Mouse (Mus musculus) CD8-positive naive resting alpha-beta T cell, adult 2 months (primary cell): ENCODE data around the gene Olfr1112.
"Not testable (repeated sequence)": the region's sequence is repeated elsewhere in the genome, so short reads cannot be mapped to it uniquely, and the experiment has no call there.

Experiments
- DNase-seq, 2 experiments: peaks; one replicate each; pipeline ENCODE4 v3.0.0; 2022; ENCODE audit warnings: low read depth in 2 of 2, low spot score in 2 of 2

Gene Olfr1112

DNA sequence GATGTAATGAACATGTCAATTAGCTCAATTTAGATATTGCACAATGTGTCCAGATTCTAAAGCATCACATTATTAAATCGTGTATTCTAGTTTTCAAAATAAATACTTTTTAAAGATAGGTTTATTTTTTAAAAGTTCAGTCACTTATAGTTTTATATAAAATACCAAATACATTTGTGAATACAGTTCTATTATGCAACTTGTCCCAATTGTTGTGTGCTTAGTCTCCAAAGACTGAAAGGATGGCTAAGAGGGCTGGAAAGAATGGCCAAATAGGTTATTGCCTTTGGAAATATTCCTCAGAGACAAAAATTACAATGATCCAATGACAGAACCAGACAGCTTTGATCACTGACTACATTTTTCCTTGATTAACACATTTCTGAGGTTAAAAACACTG, at the start of gene Olfr1112:
Olfr1112 (plus strand) TSS at position 301 of the 400 bp plus-strand sequence.
- no peak for DNase-seq

GRCm38 (mm10) chr2:87140200-87140599, 47.4 kb upstream of the Olfr1112 start, which contains the start of gene Olfr1110:
TSS of gene Olfr1110 (minus strand) at chr2:87140300.
- no peak for DNase-seq

DNA sequence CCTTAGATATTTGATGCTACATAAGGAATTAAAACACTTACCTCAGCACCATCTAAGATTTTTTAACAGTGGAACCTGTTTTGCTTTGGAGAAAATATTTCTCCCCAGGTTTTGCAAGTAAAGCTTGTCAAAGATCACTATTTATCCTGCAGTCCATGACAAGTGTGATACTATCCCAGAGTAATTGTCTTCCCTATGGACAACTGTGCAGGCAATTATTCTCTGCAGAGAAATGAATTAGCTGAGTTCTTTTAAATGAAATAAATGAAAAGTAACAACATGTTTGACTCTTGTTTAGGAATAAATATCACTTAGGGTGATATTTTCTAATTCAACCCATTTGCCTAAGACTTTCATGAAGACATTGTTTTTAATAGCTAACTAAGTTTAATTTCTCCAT, 35.1 kb upstream of the Olfr1112 start, which contains the start of gene Olfr1111:
Olfr1111 (minus strand) TSS at position 101 of the 400 bp plus-strand sequence.
- DNase-seq: no peak

DNA sequence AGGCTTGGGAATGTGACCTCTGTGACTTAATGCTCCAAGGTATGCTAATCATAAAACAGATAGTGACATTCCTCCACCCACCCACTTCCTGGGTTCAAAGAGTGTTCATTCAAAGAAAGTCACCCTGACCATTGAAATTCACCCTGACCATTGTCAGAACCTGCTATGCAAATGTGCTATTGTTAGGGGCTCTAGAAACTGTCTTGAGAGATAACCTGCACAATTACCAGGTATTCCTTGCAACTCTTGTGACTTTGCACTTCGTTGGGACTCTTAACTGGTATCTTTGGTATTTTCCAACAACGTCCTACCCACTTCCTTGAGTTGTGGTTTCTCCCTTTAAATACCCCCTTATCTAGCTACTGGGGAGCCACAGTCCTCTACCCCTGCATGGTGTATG, 19.9 kb upstream of the Olfr1112 start:
- not testable (repeated sequence) for DNase-seq

DNA sequence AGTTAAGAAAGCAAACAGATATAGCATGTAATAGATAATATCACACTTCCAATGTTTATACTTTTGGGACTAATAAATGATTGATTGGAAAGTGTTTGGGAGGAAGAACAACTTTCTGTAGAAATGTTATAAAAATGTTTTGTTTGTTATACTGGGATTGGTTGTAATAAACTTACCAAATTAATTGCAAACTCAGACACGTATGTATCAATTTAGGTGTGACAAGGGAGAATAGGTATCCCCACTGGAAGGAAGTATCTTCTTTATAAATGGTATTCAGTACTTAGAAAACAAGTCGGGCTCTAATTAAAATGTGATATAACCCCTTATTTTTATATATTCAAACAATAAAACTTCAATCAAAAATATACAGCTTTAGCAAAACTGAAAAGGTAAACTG, 21.1 kb downstream of the Olfr1112 start, which contains the start of gene Olfr1113:
Olfr1113 (plus strand) TSS at position 301 of the 400 bp plus-strand sequence.
- DNase-seq: no peak
